Mouse (Mus musculus) heart, postnatal 36 days (tissue): ENCODE results near the gene Gm3417. TPM values are rescaled to one million over a fixed set of nuclear protein-coding genes. Genes with fewer than 3 reads are reported as not detected.

Experiments
- total RNA-seq, 2 experiments: library from RNA; stranded (reverse); gene quantifications; 2 replicates each; pipeline ENCODE4 v1.2.3; 2021

Gm3417 gene
- total RNA-seq, 2 experiments from 2014 or later: not detected

Other genes with a start within 250 kb of the Gm3417 start
- 1 to 10 TPM in 1 of 2 experiments, under 1 TPM in 1; 0.35 to 1.1 TPM for gene Wdr27, start 35.6 kb downstream of the Gm3417 start, total RNA-seq
- gene 1600012H06Rik, start 35.6 kb downstream of the Gm3417 start, total RNA-seq: 10 to 100 TPM; 11.9 to 14.7 TPM
- gene Phf10, start 17.5 kb downstream of the Gm3417 start, total RNA-seq: 10 to 100 TPM; 50.9 to 51.3 TPM
- gene 9030025P20Rik, start 322 bp downstream of the Gm3417 start, total RNA-seq: 1 to 10 TPM; 1.3 to 1.8 TPM
- gene Gm3435, start 31.4 kb upstream of the Gm3417 start, total RNA-seq: 1 to 10 TPM; 1.0 to 2.6 TPM
- 10 to 100 TPM; 25.7 to 26.4 TPM for gene Ermard, start 62.4 kb upstream of the Gm3417 start, total RNA-seq
- gene Tcte3, start 62.7 kb upstream of the Gm3417 start, total RNA-seq: not detected
- gene Gm3448, start 62.7 kb upstream of the Gm3417 start, total RNA-seq: 1 to 10 TPM; 1.2 to 1.4 TPM